Mouse (Mus musculus) left cerebral cortex, adult 9 months (tissue): ENCODE data around the gene Gm4756.
A peak's percentile ranks its signal among the peaks of the same experiment; 100 is the strongest.
"Not testable (repeated sequence)": the region's sequence is repeated elsewhere in the genome, so short reads cannot be mapped to it uniquely, and the experiment has no call there.

Experiments
- DNase-seq, 2 experiments: peaks; one replicate each; pipeline ENCODE4 v3.0.0; 2022; ENCODE audit warnings: low spot score in 2 of 2

Gene Gm4756

GRCm38 (mm10) chr12:72649611-72650330 lies at the start of gene Gm4756:
Gm4756 (minus strand) TSS chr12:72649661.
- DNase-seq = no peak

DNA sequence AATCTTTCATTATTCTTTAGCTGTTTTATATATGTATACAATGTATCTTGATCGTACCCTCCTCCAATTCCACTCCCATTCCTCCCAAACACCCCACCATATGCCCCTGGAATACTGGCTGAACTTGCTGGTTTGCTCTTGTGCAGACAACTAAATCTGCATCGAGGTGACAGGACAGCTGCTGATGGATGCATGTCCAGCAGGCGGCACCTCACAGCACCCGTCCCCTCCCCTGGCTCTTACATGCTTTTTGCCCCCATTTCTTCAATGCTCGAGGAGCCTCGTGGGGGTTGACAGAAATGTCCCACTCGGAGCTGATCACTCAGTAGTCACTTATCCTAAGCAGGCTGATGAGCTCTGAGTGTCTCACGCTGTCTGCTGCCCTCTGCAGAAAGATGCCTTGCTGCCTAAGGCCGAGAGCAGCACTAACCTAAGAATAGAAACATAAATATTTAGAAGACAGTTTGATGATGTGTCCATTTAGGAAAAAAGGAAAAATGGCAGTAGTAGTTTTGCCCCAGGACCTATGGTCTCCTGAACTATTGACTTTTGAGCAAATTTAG lies 45.5 kb upstream of the Gm4756 start:
- DNase-seq = no peak

DNA sequence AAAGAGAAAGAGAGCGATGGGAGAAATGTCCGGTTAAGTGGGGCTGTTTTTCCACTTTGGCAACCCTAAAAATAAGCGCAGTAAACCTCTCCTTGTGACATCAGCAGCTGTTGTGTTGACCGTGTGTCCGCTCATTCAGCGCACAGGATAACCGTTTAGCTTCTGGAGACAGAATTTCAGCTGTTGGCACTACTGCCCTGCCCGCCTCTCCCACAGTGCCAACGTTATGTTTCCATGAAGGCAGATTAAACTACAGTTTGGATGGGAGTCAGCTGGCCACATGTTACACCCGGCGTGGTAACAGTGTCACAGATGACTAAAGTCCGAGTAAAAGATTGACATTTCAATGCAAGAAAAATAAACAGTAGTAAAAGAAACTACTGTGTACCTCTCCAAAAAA lies 45.0 kb upstream of the Gm4756 start:
- DNase-seq = no peak

DNA sequence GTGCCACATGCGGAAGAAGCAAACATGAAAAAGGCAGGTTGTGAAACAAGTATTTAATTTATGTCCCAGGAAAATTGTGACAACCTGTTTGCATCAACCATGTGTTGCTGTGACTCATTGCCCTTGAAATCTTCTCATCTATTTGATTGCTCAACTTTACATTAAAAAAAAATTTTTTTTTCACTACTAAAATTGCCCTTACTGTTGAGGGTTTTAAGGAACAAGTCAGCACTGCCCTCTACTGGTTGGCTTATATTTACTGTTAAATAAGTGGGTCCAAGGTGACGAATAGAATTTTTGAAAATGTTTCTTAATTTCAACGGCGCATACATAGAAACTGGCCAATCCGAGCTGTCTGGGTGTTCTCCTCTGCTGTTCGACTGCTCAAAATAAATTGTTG lies 44.4 kb upstream of the Gm4756 start:
- DNase-seq = peak in 1 of 2 experiments; percentile 19

DNA sequence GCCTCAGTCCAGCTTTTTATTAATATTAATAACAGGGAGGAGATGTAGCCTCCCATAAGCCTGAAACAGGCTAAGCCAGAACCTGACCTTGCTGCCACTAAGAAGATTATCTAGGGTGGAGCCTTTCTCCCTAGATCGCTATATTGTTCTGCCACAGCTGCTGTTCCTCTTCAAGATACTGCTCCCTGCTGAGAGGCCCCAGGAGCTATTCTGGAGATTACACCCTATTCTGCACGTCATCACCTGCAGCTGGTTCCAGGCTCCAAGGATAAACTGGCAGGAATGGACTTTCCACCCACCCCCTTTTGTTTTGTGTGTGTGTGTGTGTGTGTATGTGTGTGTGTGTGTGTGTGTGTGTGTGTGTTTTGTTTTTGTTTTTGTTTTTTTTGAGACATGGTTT lies 38.8 kb upstream of the Gm4756 start:
- DNase-seq = not testable (repeated sequence)

DNA sequence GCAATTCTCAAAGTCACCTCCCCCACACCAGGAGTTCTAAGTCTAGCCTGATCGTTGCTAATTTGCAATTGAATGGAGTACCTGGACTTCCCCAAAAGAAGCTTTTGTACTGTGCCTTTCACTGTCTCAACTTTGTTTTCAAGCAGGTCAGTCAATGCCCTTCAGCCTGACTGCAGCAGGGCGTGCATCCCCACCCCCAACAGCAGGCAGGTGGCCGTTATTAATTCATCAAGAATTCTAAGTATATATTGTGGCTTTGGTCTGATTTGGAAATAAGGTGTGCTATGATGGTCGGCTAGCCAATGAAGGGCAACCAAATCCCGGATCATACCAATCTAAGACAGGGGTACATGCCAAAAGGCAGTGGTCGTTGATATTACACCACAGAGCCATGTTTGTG lies 38.3 kb upstream of the Gm4756 start:
- DNase-seq = not testable (repeated sequence)

DNA sequence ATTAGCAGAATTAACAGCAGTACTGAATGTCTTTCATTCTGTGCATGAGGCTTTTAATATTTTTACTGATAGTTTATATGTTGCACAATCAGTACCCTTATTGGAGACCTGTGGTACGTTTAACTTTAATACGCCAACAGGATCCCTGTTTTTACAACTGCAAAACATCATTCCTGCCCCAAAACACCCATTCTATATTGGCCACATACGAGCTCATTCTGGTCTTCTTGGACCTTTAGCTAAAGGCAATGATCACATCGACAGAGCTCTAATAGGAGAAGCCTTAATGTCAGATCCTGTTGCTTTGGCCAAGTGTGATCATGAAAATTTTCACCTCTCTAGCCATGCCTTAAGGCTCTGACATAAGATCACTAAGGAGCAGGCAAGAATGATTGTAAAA lies 37.1 kb upstream of the Gm4756 start:
- not testable (repeated sequence) for DNase-seq

- no peak for DNase-seq
Observed at GRCm38 (mm10) chr12:72683612-72684011, 34.2 kb upstream of the Gm4756 start.

DNA sequence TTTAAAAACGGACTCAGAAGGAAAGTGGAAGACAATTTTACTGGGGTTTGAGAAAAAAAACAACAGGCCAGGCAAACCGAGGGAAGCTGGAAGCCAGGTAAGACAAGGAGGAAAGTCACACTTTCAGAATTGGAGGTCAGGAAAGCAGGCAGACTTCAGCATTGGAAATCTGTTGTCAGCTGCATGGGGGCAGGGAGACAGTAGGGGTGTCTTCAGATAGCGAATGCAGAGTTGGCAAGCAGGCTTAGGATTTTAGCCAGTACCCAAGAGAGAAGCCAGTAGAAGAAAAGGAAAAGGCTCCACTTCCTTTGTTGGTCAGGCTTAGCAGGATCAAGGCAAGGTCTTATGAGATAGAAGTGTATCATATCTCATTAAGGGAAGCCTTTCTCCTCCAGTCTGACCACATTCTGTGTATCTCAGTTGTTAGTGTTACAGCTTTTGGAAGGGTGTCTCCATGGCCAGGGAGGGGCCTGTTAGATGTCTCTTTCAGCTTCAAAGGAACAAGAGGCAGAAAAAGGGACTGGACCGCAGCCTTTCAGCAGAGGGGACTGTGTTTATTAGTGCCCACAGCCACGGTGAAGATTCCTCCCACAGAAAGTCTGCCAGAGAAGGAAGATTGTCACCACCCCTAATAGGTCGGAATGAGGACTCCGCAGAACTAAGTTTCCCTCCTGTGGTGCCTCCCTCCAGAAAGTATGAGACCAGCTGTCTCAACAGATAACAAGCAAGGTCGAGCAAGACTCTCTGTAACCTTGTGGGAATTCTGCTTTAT lies 33.2 kb upstream of the Gm4756 start:
- no peak for DNase-seq

- no peak for DNase-seq
Observed at GRCm38 (mm10) chr12:72681919-72682318, 32.5 kb upstream of the Gm4756 start.

DNA sequence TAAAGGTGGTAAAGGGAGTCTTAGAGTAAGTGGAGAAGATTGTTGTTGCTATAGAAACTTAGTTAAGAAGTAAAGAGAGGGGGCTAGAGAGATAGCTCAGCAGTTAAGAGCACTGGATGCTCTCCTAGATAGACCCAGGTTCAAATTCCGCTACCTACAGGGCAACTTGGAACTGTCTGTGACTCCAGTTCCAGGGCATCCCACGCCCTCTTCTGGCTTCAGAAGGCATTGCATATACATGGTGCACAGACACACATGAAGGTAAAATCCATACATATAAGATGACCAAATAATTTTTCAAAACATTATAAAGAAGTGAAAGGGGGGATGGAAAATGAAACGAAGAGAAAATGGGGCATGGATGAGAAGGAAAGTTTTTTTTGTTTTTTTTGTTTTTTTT lies 30.2 kb upstream of the Gm4756 start:
- DNase-seq = no peak

GRCm38 (mm10) chr12:72674820-72675219 lies 25.4 kb upstream of the Gm4756 start:
- DNase-seq = no peak

DNA sequence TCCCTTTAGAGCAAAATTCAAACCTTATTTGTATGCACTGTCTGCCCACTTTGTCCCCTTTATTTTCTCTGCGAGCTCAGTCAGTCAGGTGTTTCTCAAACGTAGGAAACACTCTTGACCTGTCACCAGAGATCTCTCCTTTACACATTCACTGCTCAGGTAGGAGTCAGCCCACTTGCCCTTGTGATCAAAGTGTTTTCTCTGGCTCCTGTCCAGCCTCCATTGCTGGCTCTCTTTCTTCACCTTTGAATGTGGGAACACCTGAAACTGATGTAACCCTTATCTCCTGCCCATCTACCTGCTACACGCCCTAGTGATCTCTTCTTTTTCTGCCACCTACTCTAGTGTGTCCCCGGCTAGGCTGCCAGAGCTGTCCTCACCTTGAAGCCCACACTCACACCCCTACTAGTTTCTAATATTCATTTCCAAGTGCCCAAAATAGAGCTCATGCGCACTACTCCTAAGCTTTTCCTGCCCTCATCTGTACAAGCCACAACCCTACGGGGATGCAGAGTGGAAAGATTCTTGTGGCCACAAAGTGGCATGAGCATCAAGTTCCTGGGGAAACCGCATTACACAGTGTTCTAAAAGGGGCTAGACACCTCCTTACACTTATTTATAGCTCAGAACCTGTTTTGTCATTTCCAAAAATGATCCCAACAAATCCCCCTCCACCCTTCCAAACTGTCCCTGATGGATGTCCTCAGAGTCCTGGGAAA lies 24.8 kb upstream of the Gm4756 start:
- DNase-seq = no peak

- DNase-seq = no peak
Observed at GRCm38 (mm10) chr12:72671516-72672135, 22.2 kb upstream of the Gm4756 start.

DNA sequence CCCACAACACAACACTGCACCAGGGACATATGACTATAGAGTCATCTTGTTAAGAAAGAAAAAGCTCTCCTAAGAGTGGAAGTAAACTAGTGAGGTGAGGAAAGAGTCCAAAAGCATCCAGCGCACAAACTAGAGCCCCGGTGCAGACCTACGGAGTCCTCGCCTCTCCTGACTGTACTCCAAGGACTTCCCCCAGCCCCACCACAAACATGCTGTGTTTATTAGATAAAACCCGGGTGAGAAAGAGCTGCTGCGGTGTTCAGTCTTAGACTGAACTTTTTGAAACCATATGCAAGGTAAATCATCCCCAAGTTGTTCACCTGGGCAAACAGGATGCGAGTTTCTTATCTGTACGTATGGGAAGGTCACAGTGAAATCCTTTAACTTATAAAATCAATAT lies 21.5 kb upstream of the Gm4756 start:
- no peak for DNase-seq

GRCm38 (mm10) chr12:72667868-72668469 lies 18.5 kb upstream of the Gm4756 start:
- no peak for DNase-seq

DNA sequence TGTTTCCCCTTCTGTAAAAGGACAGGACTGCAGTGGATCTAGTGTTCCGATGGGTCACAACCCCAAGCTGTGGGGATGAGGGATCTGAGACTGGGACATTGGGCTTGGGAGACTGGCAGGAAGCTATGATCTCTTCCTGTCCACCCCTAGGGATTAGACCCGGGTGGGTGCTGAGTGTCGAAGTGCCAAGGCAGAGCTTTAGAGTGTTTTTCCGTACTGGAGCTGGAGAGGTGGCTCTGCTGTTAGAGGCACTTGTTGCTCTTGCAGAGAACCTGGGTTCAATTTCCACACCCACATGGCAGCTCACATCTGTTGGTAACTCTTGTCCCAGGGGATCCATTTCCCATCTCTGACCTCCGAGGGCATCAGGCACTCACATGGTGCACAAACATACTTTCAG lies 16.6 kb upstream of the Gm4756 start:
- DNase-seq = no peak

- DNase-seq = peak; percentile 56 to 79
Observed at GRCm38 (mm10) chr12:72664735-72665337, 15.4 kb upstream of the Gm4756 start, which contains the start of gene Dhrs7. Dhrs7 (minus strand) TSS chr12:72664909.

GRCm38 (mm10) chr12:72664020-72664734 lies 14.7 kb upstream of the Gm4756 start:
- peak in 1 of 2 experiments; percentile 11 for DNase-seq

GRCm38 (mm10) chr12:72655775-72656174 lies 6.3 kb upstream of the Gm4756 start:
- DNase-seq = no peak
